Mouse (Mus musculus) CH12.LX (cell line): ENCODE measurements around the gene Mthfd2l. TPM values are rescaled to one million over a fixed set of nuclear protein-coding genes. Genes with fewer than 3 reads are reported as not detected.

Experiments used
- DNase-seq: peaks from one replicate; pipeline ENCODE4 v3.0.0-alpha.2; 2013; ENCODE audit errors: extremely low read depth
- H3K27ac ChIP-seq: 2 replicates; pipeline ENCODE4 v1.5.1; 2012; ENCODE audit warnings: low read depth, mild to moderate bottlenecking, control low read depth, moderate library complexity; ENCODE audit not compliant: insufficient read depth
- H3K27me3 ChIP-seq: replicated peaks from 2 replicates; pipeline ENCODE3; 2012; ENCODE audit warnings: inconsistent platforms
- H3K36me3 ChIP-seq, 2 experiments: replicated peaks in 1 of 2; 2 replicates each; pipeline versions ENCODE3 to v1.6.1; 2012; ENCODE audit warnings: inconsistent platforms in 1 of 2, low read length in 1 of 2, mild to moderate bottlenecking in 1 of 2, mixed read lengths in 1 of 2, moderate library complexity in 1 of 2; ENCODE audit not compliant: control insufficient read depth in 1 of 2, insufficient read depth in 1 of 2
- H3K4me1 ChIP-seq, 2 experiments: 2 replicates each; pipeline ENCODE4 v1.6.1; 2012; ENCODE audit warnings: inconsistent platforms in 1 of 2, moderate library complexity in 1 of 2; ENCODE audit not compliant: insufficient read depth in 2 of 2, control insufficient read depth in 1 of 2
- H3K4me2 ChIP-seq: 2 replicates; pipeline ENCODE4 v1.6.1; 2012; ENCODE audit warnings: low read depth, mild to moderate bottlenecking, control low read depth; ENCODE audit not compliant: poor library complexity, insufficient read depth, severe bottlenecking
- H3K4me3 ChIP-seq, 3 experiments: fragments of 150-350 bp in 1 of 3; sonication (generic) in 1 of 3; replicated peaks in 1 of 3; 2 replicates each; pipeline versions ENCODE3 to v1.5.1; 2011 to 2012; ENCODE audit warnings: low read depth in 2 of 3, low read length in 2 of 3, mild to moderate bottlenecking in 2 of 3, moderate library complexity in 2 of 3, control low read depth in 1 of 3, improper control_type of control experiment in 1 of 3, inconsistent platforms in 1 of 3, mixed read lengths in 1 of 3; ENCODE audit not compliant: poor library complexity in 1 of 3
- H3K79me2 ChIP-seq: replicated peaks from 2 replicates; pipeline ENCODE4 v1.6.1; 2012; ENCODE audit warnings: mild to moderate bottlenecking, moderate library complexity; ENCODE audit not compliant: control insufficient read depth, poor library complexity, insufficient read depth, severe bottlenecking; ENCODE audit errors: extremely low read depth
- H3K9ac ChIP-seq: 2 replicates; pipeline ENCODE4 v1.6.1; 2012; ENCODE audit warnings: low read depth, mild to moderate bottlenecking, control low read depth, moderate library complexity; ENCODE audit not compliant: insufficient read depth
- H3K9me3 ChIP-seq: replicated peaks from 2 replicates; pipeline ENCODE3; 2012; ENCODE audit warnings: low read length, inconsistent platforms, mixed read lengths
- BHLHE40 ChIP-seq: IDR thresholded peaks from 2 replicates; pipeline ENCODE4 v1.6.1; 2011; ENCODE audit warnings: mild to moderate bottlenecking, low read depth, low read length, improper control_type of control experiment
- CHD1 ChIP-seq: IDR thresholded peaks from 2 replicates; pipeline ENCODE4 v1.6.1; 2012; ENCODE audit warnings: low read depth, low read length, improper control_type of control experiment, inconsistent platforms
- CTCF ChIP-seq, 2 experiments: IDR thresholded peaks in 1 of 2; conservative IDR thresholded peaks in 1 of 2; 2 replicates each; pipeline ENCODE4 v1.5.1; 2011 to 2012; ENCODE audit warnings: low read depth in 2 of 2, low read length in 2 of 2, improper control_type of control experiment in 1 of 2, inconsistent platforms in 1 of 2, mild to moderate bottlenecking in 1 of 2, moderate library complexity in 1 of 2
- E2F4 ChIP-seq: IDR thresholded peaks from 2 replicates; pipeline ENCODE4 v1.6.1; 2011; ENCODE audit warnings: low read depth, low read length, improper control_type of control experiment; ENCODE audit not compliant: insufficient replicate concordance
- ELF1 ChIP-seq: IDR thresholded peaks from 2 replicates; pipeline ENCODE4 v1.6.1; 2014; ENCODE audit warnings: low read depth, mild to moderate bottlenecking, inconsistent platforms, low read length, improper control_type of control experiment
- ETS1 ChIP-seq: conservative IDR thresholded peaks from 2 replicates; pipeline ENCODE4 v1.6.1; 2012; ENCODE audit warnings: low read depth, mild to moderate bottlenecking, inconsistent platforms, low read length, improper control_type of control experiment, moderate library complexity
- HCFC1 ChIP-seq: IDR thresholded peaks from 2 replicates; pipeline ENCODE4 v1.6.1; 2012; ENCODE audit warnings: low read depth, mild to moderate bottlenecking, inconsistent platforms, low read length, improper control_type of control experiment
- IRF4 ChIP-seq: IDR thresholded peaks from 2 replicates; pipeline ENCODE4 v1.6.1; 2014; ENCODE audit warnings: low read depth, mild to moderate bottlenecking, inconsistent platforms, low read length, improper control_type of control experiment
- JUND ChIP-seq: conservative IDR thresholded peaks from 2 replicates; pipeline ENCODE4 v1.6.1; 2011; ENCODE audit warnings: low read depth, low read length, improper control_type of control experiment
- KAT2A ChIP-seq: IDR thresholded peaks from 2 replicates; pipeline ENCODE4 v1.6.1; 2012; ENCODE audit warnings: low read length, improper control_type of control experiment, inconsistent platforms; ENCODE audit not compliant: insufficient replicate concordance
- MAX ChIP-seq: IDR thresholded peaks from 2 replicates; pipeline ENCODE4 v1.6.1; 2011; ENCODE audit warnings: low read length, improper control_type of control experiment
- MEF2A ChIP-seq: IDR thresholded peaks from 2 replicates; pipeline ENCODE4 v1.6.1; 2014; ENCODE audit warnings: low read depth, mild to moderate bottlenecking, inconsistent platforms, low read length, improper control_type of control experiment, borderline replicate concordance
- MXI1 ChIP-seq: IDR thresholded peaks from 2 replicates; pipeline ENCODE4 v1.6.1; 2011; ENCODE audit warnings: mild to moderate bottlenecking, low read depth, low read length, improper control_type of control experiment
- MYC ChIP-seq: IDR thresholded peaks from 2 replicates; pipeline ENCODE4 v1.6.1; 2011; ENCODE audit warnings: low read depth, mild to moderate bottlenecking, improper control_type of control experiment, low read length
- PAX5 ChIP-seq: IDR thresholded peaks from 2 replicates; pipeline ENCODE4 v1.6.1; 2012; ENCODE audit warnings: low read length, inconsistent platforms, mixed read lengths
- POLR2A ChIP-seq: IDR thresholded peaks from 2 replicates; pipeline ENCODE4 v1.6.1; 2011; ENCODE audit warnings: low read depth, mild to moderate bottlenecking, improper control_type of control experiment, low read length
- RAD21 ChIP-seq: IDR thresholded peaks from 2 replicates; pipeline ENCODE4 v1.6.1; 2011; ENCODE audit warnings: low read depth, mild to moderate bottlenecking, low read length, improper control_type of control experiment, moderate library complexity
- RCOR1 ChIP-seq: conservative IDR thresholded peaks from 2 replicates; pipeline ENCODE4 v1.6.1; 2012; ENCODE audit warnings: low read depth, mild to moderate bottlenecking, inconsistent platforms, low read length, improper control_type of control experiment
- SIN3A ChIP-seq: IDR thresholded peaks from 2 replicates; pipeline ENCODE4 v1.6.1; 2012; ENCODE audit warnings: low read length, improper control_type of control experiment, inconsistent platforms
- SMC3 ChIP-seq: IDR thresholded peaks from 2 replicates; pipeline ENCODE4 v1.6.1; 2011; ENCODE audit warnings: low read depth, low read length, improper control_type of control experiment
- UBTF ChIP-seq: IDR thresholded peaks from 2 replicates; pipeline ENCODE4 v1.6.1; 2012; ENCODE audit warnings: low read depth, mild to moderate bottlenecking, inconsistent platforms, low read length, improper control_type of control experiment, moderate library complexity
- USF1 ChIP-seq: IDR thresholded peaks from 2 replicates; pipeline ENCODE4 v1.6.1; 2014; ENCODE audit warnings: low read depth, mild to moderate bottlenecking, inconsistent platforms, low read length, improper control_type of control experiment
- USF2 ChIP-seq: conservative IDR thresholded peaks from 2 replicates; pipeline ENCODE4 v1.6.1; 2011; ENCODE audit warnings: low read depth, low read length, improper control_type of control experiment
- ZC3H11A ChIP-seq: IDR thresholded peaks from 2 replicates; pipeline ENCODE4 v1.6.1; 2012; ENCODE audit warnings: low read depth, mild to moderate bottlenecking, inconsistent platforms, low read length, improper control_type of control experiment
- ZKSCAN1 ChIP-seq: IDR thresholded peaks from 2 replicates; pipeline ENCODE4 v1.6.1; 2012; ENCODE audit warnings: low read depth, inconsistent platforms, low read length, improper control_type of control experiment, borderline replicate concordance
- ZMIZ1 ChIP-seq: IDR thresholded peaks from 2 replicates; pipeline ENCODE4 v1.6.1; 2012; ENCODE audit warnings: low read depth, mild to moderate bottlenecking, inconsistent platforms, low read length, improper control_type of control experiment
- ZNF384 ChIP-seq: IDR thresholded peaks from 2 replicates; pipeline ENCODE4 v1.6.1; 2012; ENCODE audit warnings: low read depth, low read length, improper control_type of control experiment, inconsistent platforms
- dilution Hi-C: fragments of 300-500 bp; cut with MboI; formaldehyde crosslinking; loops from 2 replicates; pipeline ENCODE4 v1.14.3; 2020; ENCODE audit warnings: low sequenced_read_pairs; ENCODE audit not compliant: extremely low pct_unique_long_range_greater_than_20kb, extremely low pct_ligation_motif_present
- in situ Hi-C: fragments of 300-500 bp; cut with MboI; formaldehyde crosslinking; loops from 3 replicates; pipeline ENCODE4 v1.14.3; 2019; ENCODE audit warnings: low sequenced_read_pairs, low pct_ligation_motif_present, low pct_unique_long_range_greater_than_20kb, mixed read lengths
- polyA plus RNA-seq: library from polyadenylated mRNA; unstranded; fragments of >175 nt; gene quantifications from 2 replicates; pipeline ENCODE4 v1.2.1, GENCODE M21; 2012; ENCODE audit warnings: low read depth; ENCODE audit not compliant: insufficient read length
- total RNA-seq, 2 experiments: library from RNA; depleted of rRNA; stranded (reverse); fragments of 300-350 nt in 1 of 2; fragments of >200 nt in 1 of 2; gene quantifications; 2 replicates each; pipeline ENCODE4 v1.2.3; 2012 to 2014

Mthfd2l gene
- total RNA-seq (2012; rRNA removed) (1.2 and 1.7 TPM in 2 replicates), total RNA-seq (2014; rRNA removed) (5.5 and 5.7 TPM in 2 replicates), polyA plus RNA-seq (2.3 and 3.7 TPM in 2 replicates)

GRCm38 (mm10) chr5:90930971-90931851 lies at the start of gene Mthfd2l:
Gene Mthfd2l, plus strand, starts transcription at chr5:90931117.
- TF ChIP-seq RCOR1 (no peak), UBTF (peak; percentile 43; the same call in 1 of the 2 replicates), HCFC1 (no peak), ELF1 (0 out of 2 replicates have a peak, but pooled peaks have one; percentile 24), ZMIZ1 (peak; percentile 41; the same call in 1 of the 2 replicates), POLR2A (peak; percentile 31; the same call in 1 of the 2 replicates), SIN3A (0 out of 2 replicates have a peak, but pooled peaks have one; percentile 13), MEF2A (0 out of 2 replicates have a peak, but pooled peaks have one; percentile 15), MXI1 (peak; percentile 57), BHLHE40 (peak; percentile 68), ETS1 (no peak), MAX (peak; percentile 35; the same call in 1 of the 2 replicates), CTCF (conservative IDR thresholded peaks at IDR 0.05 in 1 of 2, IDR thresholded peaks at IDR 0.05 in 1 of 2; ENCODE audit: low read depth in 2 of 2, low read length in 2 of 2) (peak in 1 of 2 experiments; percentile 43; a peak in 2 of 4 replicates), ZNF384 (no peak)
- TF ChIP-seq, all 38 proteins: peak for 10
- DNase-seq: peak; percentile 38
- dilution Hi-C loops (no loop called here), in situ Hi-C loops (no loop called here)
- Histone ChIP-seq H3K36me3 (no peaks in the 10 kb centered on the region), H3K79me2 (no peaks in the 10 kb centered on the region), H3K27ac (no peak within 1 kb of the TSS), H3K9me3 (no peaks in the 10 kb centered on the region), H3K9ac (peak within 1 kb of the TSS; percentile 63), H3K4me2 (peak within 1 kb of the TSS; percentile 87), H3K27me3 (no peaks in the 10 kb centered on the region), H3K4me3 (peak within 1 kb of the TSS; percentile 38 to 67 (median 57)), H3K4me1 (peaks cover 0 to 13% of the 10 kb centered on the region in 2 experiments; a peak in 2 of 4 replicates)

DNA sequence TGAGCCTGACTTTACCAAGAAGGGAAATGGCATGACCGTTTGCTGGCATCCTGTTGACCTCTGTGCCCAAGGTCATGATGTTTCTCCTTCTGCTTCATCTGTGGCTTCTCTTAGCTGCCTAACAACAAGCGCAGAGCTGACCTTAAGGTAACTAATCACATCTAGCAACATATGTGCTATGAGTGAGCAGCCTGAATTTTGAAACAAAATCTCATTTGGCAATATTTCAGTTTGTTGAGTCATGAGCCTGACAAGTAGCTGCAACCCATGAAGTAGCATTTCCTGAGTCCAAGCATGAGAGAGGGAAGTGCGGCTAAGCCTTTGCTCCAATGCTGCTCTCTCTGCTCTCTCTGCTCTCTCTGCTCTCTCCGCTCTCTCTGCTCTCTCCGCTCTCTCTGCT lies 49.2 kb upstream of the Mthfd2l start:
- no peak overlapping the region for H3K27ac ChIP-seq
- dilution Hi-C loops: no loop called here

More for the DNA sequence above, 49.2 kb upstream of the Mthfd2l start:
- H3K4me3 ChIP-seq: no peak overlapping the region
- no peaks in the 10 kb centered on the region for H3K27me3 ChIP-seq
- H3K4me1 ChIP-seq: 0 out of 4 replicates have a peak, but pooled peaks cover 0 to 3% of the 10 kb centered on the region in 2 experiments
- no peaks in the 10 kb centered on the region for H3K79me2 ChIP-seq
- no peak overlapping the region for H3K9ac ChIP-seq
- DNase-seq: no peak
- TF ChIP-seq CTCF (conservative IDR thresholded peaks at IDR 0.05 in 1 of 2, IDR thresholded peaks at IDR 0.05 in 1 of 2; ENCODE audit: low read depth in 2 of 2, low read length in 2 of 2) (no peak), USF2 (no peak), RAD21 (no peak), CHD1 (no peak), IRF4 (no peak), E2F4 (no peak), JUND (no peak), ZNF384 (no peak), MYC (no peak), SMC3 (no peak), ZC3H11A (no peak), USF1 (no peak), PAX5 (no peak), KAT2A (no peak), MAX (no peak), RCOR1 (no peak), ETS1 (no peak), MEF2A (no peak), ZKSCAN1 (no peak)
- H3K36me3 ChIP-seq: no peaks in the 10 kb centered on the region
- no peak overlapping the region for H3K4me2 ChIP-seq
- in situ Hi-C loops: no loop called here
- H3K9me3 ChIP-seq: peaks cover 6% of the 10 kb centered on the region
